Mouse (Mus musculus) thymus, postnatal 4 days (tissue): ENCODE measurements around the gene Gm21992.

Experiments used
- DNase-seq: peaks from one replicate; pipeline ENCODE4 v3.0.0; 2021

Gm21992 gene

DNA sequence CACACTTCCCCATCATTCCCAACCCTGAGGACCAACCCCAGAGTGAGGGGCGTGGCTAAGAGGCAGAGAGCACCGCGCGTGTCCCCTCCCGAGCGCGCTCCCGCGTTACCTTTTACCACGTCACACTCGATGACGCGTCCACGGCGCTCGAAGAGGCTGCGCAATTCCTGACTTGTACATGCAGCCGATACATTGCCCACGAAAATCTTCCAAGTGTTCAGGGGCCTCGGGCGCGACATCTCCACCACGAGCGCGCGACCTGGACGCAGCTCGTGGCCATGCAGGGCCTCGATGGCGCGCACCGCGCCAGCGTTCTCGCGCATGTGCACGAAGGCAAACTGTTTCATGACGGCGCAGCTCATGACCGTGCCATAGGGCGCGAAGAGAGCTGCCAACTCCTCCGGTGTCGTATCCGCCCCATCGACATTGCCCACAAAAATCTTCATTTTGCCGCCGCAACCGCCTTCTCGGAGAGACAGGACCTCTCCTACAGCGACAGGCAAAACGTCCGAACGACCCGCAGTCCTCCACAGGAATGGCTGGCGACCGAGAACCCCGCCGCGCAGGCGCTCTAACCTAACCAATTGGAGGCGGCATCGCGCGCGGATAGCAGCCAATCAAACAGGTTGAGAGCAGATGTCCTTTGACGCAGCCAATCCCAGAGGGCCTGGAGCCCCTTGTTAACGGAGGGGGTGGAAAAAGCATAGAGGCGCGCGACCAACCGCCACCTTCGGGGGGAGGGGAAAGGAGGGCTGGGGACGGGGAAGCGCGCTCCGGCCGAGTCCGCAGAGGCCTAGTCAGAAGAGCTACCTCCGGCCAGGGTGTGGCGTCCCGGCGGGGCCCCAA is at the start of gene Gm21992, which contains the start of gene Rbm14:
Gene Gm21992, minus strand, starts transcription at position 550 of the 846 bp plus-strand sequence.
Gene Rbm14, minus strand, starts transcription at position 572 of the 846 bp plus-strand sequence.
- peak; percentile 96 for DNase-seq

DNA sequence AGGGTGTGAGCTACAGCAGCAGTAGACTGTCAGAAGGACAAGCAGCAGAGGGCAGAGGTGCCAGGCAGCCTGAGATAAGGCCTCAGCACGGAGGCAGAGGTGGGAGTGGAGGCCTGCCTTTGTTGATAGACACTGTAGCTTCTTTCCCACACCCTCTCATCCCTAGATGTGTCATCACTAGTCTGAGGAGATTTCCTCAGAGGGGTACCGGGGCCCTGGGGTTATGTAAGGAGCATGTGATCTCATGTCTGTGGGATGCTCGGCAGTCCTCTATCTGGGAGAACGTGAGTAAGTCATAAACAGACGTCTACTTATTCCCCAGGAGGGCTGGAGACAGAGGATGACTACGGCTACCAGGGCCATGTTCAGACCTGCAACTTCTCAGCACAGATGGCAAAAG is 47.7 kb upstream of the Gm21992 start:
- DNase-seq = no peak

- no peak for DNase-seq
These were observed 44.5 kb upstream of the Gm21992 start for GRCm38 (mm10) chr19:4855951-4856350.

- no peak for DNase-seq
These were observed 44.0 kb upstream of the Gm21992 start for GRCm38 (mm10) chr19:4855470-4855820.

DNA sequence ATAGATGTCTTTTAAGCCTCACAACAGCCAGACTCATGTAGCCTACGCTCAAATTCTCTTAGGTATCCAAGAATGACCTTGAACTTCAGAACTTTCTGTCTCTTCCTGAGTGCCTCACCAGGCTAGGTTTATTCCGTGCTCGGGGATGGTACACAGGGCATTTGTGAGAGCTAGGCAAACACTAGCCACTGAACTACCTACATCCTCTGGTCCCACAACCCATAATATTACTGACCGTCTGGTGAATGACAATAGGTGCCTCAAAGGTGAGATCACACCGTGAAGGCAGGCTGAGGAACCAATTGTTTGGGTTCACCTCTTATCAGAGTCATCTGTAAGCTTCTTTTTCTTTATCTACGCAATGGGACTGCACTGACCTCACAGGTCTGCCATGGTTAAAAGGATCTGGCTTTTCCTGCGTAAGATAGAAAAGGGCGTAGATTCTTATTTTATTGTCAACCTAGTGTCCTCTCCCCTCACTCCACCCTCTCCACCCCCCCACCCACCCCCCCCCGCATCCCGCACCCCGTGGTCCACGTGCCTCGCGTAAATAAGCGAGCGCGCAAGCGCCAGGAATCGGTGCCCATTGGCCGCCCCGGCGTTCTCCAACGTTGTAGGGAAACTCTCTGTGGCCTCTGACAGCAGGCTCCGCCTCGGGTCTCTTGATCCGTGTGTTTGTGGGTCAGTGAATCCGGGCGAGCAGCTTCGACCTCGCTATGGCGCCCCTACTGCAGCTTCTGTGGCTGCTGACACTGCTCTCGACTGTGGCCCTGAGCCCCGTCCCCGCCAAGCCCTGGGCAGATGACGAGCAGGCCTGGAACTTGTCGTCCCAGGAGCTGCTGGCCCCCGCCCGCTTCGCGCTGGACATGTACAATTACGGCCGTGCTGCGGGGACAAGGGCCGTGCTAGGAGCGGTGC is 43.4 kb upstream of the Gm21992 start, which contains the start of gene Ctsf:
Gene Ctsf, plus strand, starts transcription at position 579 of the 918 bp plus-strand sequence.
- DNase-seq = no peak

- DNase-seq = no peak
These were observed 38.9 kb upstream of the Gm21992 start for GRCm38 (mm10) chr19:4850281-4850680.

- DNase-seq = no peak
These were observed 38.4 kb upstream of the Gm21992 start for GRCm38 (mm10) chr19:4849800-4850199.

DNA sequence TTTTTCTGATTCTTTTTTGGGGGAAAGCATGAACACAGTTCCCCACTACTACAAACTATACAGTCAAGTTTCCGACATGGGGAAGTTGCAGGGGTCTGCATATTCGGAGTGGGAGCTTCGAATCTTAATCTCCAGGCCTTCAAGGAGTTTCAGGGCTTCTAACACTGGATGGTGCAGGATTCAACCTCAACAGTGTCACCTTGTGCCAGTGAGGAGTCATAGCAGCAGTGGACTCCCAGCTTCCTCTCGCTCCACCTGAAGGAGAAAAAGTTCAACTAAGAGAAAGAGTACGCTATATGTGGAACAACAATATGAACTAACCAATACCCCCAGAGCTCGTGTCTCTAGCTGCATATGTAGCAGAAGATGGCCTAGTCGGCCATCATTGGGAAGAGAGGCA is 36.1 kb upstream of the Gm21992 start:
- DNase-seq = peak; percentile 34

GRCm38 (mm10) chr19:4845846-4846245 is 34.4 kb upstream of the Gm21992 start:
- no peak for DNase-seq

- no peak for DNase-seq
These were observed 31.2 kb upstream of the Gm21992 start for GRCm38 (mm10) chr19:4842611-4843010.

DNA sequence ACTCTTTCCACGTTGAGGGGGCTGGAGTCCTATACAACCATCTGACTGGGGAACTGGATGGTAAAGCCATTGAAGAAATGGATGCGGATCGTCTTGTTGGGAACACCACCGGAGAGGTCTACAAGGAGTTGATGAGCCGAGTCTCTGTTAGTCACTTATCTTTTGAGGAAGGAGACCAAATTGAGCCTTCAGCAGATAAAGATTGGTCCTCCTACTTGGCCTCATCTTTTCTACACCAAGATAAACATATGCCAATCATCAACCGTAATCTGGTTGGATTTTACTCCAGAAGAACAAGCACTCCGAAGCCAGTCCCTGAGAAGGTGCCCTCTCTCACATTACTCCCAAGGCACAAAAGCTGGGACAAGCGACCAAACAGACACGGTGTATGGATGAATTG is 29.4 kb upstream of the Gm21992 start:
- DNase-seq = no peak

DNA sequence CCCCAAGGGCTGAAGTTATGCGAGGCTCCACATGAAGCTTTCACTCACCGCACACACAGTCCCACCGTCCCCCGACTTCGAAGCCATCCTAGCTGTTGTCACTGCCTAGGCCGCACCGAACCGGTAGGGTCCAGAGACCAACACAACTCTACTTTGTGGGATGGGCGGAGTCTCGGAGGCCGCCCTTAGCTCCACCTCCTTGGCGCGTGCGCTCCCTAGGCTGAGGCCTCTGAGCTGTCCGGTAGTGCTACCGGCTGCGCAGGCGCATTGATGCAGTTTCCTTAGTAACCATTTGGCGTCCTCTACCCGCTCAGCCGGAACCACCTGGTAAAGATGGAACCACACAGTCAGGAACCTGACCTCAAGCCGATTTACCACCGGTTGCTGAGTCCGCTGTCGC is 27.7 kb upstream of the Gm21992 start, which contains the start of the genes Ccs and Ccdc87:
Gene Ccs, minus strand, starts transcription at position 184 of the 400 bp plus-strand sequence.
Gene Ccdc87, plus strand, starts transcription at position 218 of the 400 bp plus-strand sequence.
- peak; percentile 96 for DNase-seq

- DNase-seq = no peak
These were observed 27.2 kb upstream of the Gm21992 start for GRCm38 (mm10) chr19:4838526-4839140.

- no peak for DNase-seq
These were observed 25.6 kb upstream of the Gm21992 start for GRCm38 (mm10) chr19:4837049-4837448.

DNA sequence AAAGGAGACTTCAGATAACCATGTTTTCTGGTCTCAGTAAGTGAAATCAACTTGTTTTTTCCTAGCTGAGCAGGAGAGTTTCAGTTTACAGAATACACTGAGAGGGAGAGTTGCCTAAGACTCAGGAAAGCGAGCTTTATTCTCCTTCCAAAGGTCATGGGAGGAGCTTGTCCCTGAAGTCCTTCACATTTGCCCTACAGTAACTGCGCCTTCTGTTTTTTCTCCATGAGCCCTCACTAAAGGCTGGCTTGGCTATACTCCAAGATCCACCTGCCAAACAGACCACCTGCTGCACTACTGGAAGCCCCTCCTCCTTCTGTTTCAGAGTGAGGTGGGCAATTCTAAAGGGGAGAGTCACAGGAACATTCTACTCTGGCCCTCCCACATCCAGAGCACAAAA is 24.7 kb upstream of the Gm21992 start:
- DNase-seq = no peak

DNA sequence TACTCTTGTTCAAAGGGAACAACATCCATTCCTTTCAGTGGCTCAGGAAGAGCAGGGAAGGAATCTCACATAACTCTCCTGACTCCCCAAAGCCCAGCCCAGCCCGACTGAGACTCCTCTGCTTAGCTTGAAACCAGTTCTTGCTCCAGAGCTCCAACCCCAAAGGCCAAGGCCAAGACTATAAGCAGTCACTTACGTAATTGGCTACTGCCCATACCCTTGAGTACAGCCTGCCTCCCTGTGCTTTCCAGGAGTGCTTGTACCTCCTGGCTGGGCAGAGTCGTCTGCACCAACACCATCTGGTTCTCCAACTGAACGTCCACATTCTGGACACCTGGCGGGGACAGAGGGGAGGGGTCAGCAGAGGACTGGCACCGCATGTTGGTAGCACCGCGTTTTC is 22.6 kb upstream of the Gm21992 start:
- no peak for DNase-seq

DNA sequence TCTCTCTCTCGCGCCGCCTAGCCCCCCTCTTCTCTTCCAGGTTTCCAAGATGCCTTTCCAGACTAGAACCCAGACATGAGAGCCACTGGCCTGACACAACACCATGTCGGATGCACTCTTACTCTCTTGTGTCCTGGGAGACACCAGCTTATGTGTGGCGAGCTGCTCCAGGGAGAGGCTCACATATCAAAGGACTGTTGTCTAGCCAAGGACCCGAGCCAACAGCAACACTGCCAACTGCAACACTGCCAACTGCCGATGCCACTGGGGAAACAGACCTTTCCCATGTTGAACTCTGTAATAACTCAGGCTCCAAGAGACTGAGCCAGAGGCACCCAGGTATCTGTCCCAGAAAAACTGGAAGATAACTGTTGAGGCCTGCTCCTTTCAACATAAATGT is 17.7 kb upstream of the Gm21992 start:
- DNase-seq = no peak

DNA sequence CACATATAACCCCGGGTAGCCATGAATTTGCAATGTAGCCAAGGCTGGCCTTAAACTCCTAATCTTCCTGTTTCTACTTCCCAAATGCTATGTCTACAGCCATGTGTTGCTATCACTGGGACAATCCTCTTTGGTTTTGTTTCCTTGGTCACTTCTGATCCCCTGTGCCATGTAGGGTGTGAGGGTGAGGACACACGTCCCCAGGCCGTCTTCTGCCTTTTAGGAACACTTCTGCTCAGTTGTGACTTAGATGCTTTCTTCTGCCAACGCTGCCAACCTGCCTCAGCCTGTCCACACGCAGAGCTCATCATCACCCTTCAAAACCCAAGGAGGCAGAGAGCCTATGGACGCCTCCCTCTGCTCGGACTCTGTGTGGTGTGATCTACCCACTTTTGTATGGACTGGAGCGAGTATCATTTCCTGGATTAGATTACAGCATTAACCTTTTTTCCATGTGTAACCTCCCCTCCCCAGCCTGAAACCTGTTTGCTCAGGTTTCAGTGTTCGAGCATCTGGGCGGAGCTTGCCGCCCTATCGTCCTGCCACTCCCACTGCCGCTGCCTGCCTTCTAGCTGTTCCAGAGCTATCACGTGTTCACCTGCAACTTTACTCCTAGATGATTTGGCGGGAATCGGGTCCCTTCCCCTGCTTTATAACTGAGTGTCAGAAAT is 17.2 kb upstream of the Gm21992 start:
- no peak for DNase-seq

DNA sequence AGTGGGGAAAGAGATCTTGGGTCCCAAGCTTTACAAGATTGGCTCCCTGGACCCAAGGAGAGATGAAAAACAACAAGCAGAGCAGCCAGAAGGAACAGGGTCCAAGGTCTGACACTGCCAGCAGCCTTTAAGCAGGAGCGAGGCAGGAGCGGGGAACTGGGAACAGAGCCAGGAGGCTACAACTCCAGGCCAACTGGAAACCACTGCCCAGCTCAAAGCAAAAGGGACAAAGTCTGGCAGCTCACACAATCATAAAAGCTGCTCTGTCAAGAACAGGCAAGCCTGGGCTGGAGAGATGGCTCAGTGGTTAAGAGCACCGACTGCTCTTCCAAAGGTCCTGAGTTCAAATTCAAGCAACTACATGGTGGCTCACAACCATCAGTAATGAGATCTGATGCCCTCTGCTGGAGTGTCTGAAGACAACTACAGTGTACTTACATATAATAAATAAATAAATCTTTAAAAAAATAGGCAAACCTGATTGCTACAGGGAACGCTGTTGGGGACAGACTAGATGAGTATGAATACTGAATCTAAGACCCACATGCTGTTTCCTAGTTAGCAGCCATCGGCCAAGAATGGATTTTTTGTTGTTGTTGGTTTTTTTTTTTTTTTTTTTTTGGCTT is 9.4 kb upstream of the Gm21992 start:
- DNase-seq = no peak

- DNase-seq = no peak
These were observed 5.9 kb upstream of the Gm21992 start for GRCm38 (mm10) chr19:4817182-4817835.

GRCm38 (mm10) chr19:4813015-4813414 is 1.6 kb upstream of the Gm21992 start:
- peak; percentile 68 for DNase-seq
